Mouse (Mus musculus): ENCODE data around the gene Olfr1016.

GRCm38 (mm10) chr2:85804501-85804900 lies 2.2 kb upstream of the Olfr1016 start:
- no peak for TF ChIP-seq CTCF (IDR thresholded peaks at IDR 0.05)
- no peak for TF ChIP-seq POLR2A (IDR thresholded peaks at IDR 0.05; ENCODE audit: insufficient read depth, low read depth, low read length)
- TF ChIP-seq EP300 (IDR thresholded peaks at IDR 0.05; ENCODE audit: insufficient read depth, low read depth, low read length): no peak
